Comparison of ENCODE assay signal across 26 mouse cellular contexts in the genomic region with DNA sequence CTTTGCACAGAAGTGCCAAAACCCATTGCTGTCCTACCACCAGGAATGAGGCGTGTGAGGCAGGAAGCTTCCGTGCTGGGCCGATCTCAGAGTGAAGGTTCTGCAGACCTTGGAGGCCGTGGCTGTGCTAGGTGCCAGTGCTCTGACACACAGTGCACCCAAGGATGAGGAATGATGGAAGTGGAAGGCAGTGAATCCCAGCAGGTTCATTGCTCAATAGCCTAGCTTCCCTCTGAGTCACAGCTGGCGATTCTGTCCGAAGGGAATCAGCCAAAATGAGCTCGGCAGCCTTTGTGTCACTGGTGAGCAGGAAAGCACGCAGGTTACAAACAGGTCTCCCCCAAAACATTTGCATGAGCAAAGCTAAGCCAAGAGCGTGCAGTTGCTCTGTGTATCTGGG.
DNase-seq lines count a peak whose midpoint lies in the region; ATAC-seq lines count a peak whose summit lies in the region.
"Had no signal": no experiment of that assay in that cellular context is flagged by ENCODE, and none has a peak within 500 bp of the region (broad histone marks: within the 10 kb centered on the region; RNA-seq: fewer than 3 reads in every experiment).

No protein-coding gene starts in this region.

- no peaks in the 10 kb centered on the region for H3K36me3 ChIP-seq in forebrain, embryonic 13.5 days (ENCODE audit: poor library complexity, severe bottlenecking)
- H3K36me3 ChIP-seq: embryonic facial prominence, embryonic 10.5 days; embryonic facial prominence, embryonic 15.5 days; forebrain, embryonic 12.5 days; hindbrain, embryonic 10.5 days; hindbrain, embryonic 15.5 days; kidney, embryonic 15.5 days; limb, embryonic 13.5 days had no signal

- H3K9me3 ChIP-seq in forebrain, embryonic 13.5 days (replicated peaks): no peaks in the 10 kb centered on the region
- H3K9me3 ChIP-seq: embryonic facial prominence, embryonic 10.5 days; embryonic facial prominence, embryonic 15.5 days; forebrain, embryonic 12.5 days; hindbrain, embryonic 10.5 days; hindbrain, embryonic 15.5 days; kidney, embryonic 15.5 days; limb, embryonic 13.5 days had no signal

- H3K27ac ChIP-seq in forebrain, embryonic 13.5 days: no peak overlapping the region
- H3K27ac ChIP-seq: embryonic facial prominence, embryonic 10.5 days; embryonic facial prominence, embryonic 15.5 days; forebrain, embryonic 12.5 days; hindbrain, embryonic 10.5 days; hindbrain, embryonic 15.5 days; kidney, embryonic 15.5 days; limb, embryonic 13.5 days had no signal

- DNase-seq in lung, adult 18-20 months: peak; percentile 5
- DNase-seq in lung, postnatal 14 days: no peak
- DNase-seq in 3T3-L1 (ENCODE audit: low read depth, low spot score): peak; percentile 47
- peak; percentile 11 to 28 for DNase-seq in adrenal gland, adult 18-20 months (ENCODE audit: low spot score in 2 of 2)
- DNase-seq in adrenal gland, postnatal 25 days: peak; percentile 44
- DNase-seq in frontal cortex, postnatal 14 days (ENCODE audit: low spot score in 2 of 2): no peak
- DNase-seq in kidney, postnatal 10 days: no peak
- DNase-seq: B cell, adult 2 months; cerebellum, adult 11-12 months; cerebellum, postnatal 10 days; kidney, adult 11 months; kidney, postnatal 36 days; midbrain, embryonic 14.5 days; thymus, adult 2 months; thymus, postnatal 36 days had no signal

- H3K27me3 ChIP-seq in forebrain, embryonic 13.5 days: no peaks in the 10 kb centered on the region
- H3K27me3 ChIP-seq: embryonic facial prominence, embryonic 15.5 days; forebrain, embryonic 12.5 days; hindbrain, embryonic 15.5 days; limb, embryonic 13.5 days had no signal

- H3K4me3 ChIP-seq in forebrain, embryonic 13.5 days: no peak overlapping the region
- H3K4me3 ChIP-seq: embryonic facial prominence, embryonic 10.5 days; embryonic facial prominence, embryonic 15.5 days; forebrain, embryonic 12.5 days; hindbrain, embryonic 10.5 days; hindbrain, embryonic 15.5 days; kidney, embryonic 15.5 days; limb, embryonic 13.5 days had no signal

- ATAC-seq in forebrain, embryonic 13.5 days: no peak
- ATAC-seq: inflammation-experienced regulatory T-cells, adult 6 months; lung, postnatal 0 days had no signal

- 84% methylated on average over 9 of the region's 9 CpGs for whole genome bisulfite sequencing in forebrain, embryonic 13.5 days

- no peaks in the 10 kb centered on the region for H3K4me1 ChIP-seq in forebrain, embryonic 13.5 days
- H3K4me1 ChIP-seq: forebrain, embryonic 12.5 days; hindbrain, embryonic 15.5 days had no signal

- no peak overlapping the region for H3K9ac ChIP-seq in forebrain, embryonic 13.5 days
- H3K9ac ChIP-seq: embryonic facial prominence, embryonic 15.5 days; forebrain, embryonic 12.5 days; hindbrain, embryonic 15.5 days; kidney, embryonic 15.5 days; limb, embryonic 13.5 days had no signal

- H3K4me2 ChIP-seq in forebrain, embryonic 13.5 days: no peak overlapping the region
- H3K4me2 ChIP-seq: embryonic facial prominence, embryonic 15.5 days; forebrain, embryonic 12.5 days; hindbrain, embryonic 15.5 days; kidney, embryonic 15.5 days; limb, embryonic 13.5 days; liver, embryonic 11.5 days had no signal

Comparison
In these comparisons a context has a peak if more than half of its experiments do, and no peak if none do; other contexts are left out.
1. DNase-seq: peak in lung, adult 18-20 months (2 of 2), 3T3-L1 (single experiment), adrenal gland, adult 18-20 months (2 of 2) and adrenal gland, postnatal 25 days (single experiment); none in lung, postnatal 14 days (single experiment), frontal cortex, postnatal 14 days (0 of 2) and kidney, postnatal 10 days (single experiment).